Mouse (Mus musculus): ENCODE measurements around the gene Gm45753.
"Not testable (repeated sequence)": the region's sequence is repeated elsewhere in the genome, so short reads cannot be mapped to it uniquely, and the experiment has no call there.

Gm45753 gene

DNA sequence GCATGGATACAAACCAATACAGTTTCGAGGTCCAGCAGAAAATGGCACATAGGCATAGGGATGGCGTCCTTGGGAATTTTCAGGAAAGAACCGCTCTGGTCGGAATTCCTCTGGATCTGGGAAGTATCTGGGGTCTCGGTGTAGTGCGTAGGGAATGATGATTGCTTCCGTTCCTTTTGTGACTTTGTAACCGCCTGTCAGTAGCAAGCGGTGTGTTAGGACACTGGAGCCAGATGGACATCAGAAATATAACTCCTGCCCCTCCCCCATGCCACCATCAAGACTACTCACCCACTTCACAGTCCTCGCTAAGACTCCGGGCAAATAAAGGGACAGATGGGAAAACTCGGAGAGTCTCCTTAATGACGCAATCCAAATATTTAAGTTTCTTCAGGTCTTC, at the start of gene Gm45753:
Gm45753 (minus strand) TSS at position 101 of the 400 bp plus-strand sequence.
- no peak for DNase-seq (ENCODE audit: low read depth, low spot score)

DNA sequence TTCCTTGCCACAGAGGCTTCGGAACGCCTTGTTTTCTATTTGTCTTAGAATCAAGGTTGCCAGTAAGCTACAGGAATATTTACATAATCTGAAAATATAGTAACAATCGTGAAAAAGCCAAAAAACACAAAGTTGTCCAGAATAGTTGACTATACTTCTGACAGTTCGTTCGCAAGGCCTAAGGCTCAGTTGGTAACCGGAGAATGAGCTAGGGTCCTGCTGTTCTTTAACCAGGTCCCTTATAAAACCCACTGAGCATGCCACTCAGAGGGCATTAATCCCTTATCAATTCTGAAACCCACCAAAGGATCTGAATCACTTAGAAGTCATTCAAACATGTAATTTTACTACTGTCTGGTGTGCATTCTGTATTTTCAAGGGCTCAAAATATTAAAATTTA, 47.5 kb upstream of the Gm45753 start:
- DNase-seq (ENCODE audit: low read depth, low spot score) = no peak

DNA sequence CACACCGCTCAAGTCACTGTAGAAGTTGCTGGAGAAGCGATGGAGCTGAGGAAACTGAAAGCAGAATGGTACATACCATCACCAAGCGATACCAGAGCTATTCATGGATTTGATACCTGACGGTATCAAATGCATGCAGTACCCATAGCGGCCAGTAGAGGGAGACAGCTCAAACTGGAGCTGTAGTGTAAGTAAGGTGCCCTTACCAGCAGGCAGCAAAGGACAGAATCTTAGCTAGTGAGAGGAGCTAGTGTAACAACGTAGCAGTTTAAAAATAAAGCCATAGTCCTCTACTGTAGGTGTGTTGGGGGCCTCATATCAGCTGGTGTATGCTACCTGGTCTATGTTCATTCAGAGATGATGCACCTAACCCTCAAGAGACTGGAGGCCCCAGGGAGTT, 36.8 kb upstream of the Gm45753 start:
- DNase-seq (ENCODE audit: low read depth, low spot score) = peak; percentile 88

DNA sequence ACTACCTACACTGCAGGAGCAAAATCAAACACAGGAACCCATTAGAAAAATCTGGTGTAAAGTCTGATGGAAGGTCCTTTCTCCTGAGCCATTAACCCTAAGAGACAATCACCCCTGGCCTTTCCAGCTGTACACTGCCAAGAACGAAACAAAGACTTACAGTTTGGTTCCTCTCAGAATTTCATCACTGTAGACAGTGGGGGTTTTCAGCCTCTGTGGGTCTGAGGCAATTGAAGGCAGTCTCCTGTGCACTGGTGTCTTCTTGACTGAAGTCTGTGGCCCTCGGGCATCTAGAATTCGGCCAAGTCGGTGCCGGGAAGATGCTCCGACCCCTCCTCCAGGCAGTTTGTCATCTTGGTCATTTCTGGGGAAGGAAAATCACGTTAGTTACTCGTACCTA, 36.0 kb upstream of the Gm45753 start:
- DNase-seq (ENCODE audit: low read depth, low spot score) = no peak

DNA sequence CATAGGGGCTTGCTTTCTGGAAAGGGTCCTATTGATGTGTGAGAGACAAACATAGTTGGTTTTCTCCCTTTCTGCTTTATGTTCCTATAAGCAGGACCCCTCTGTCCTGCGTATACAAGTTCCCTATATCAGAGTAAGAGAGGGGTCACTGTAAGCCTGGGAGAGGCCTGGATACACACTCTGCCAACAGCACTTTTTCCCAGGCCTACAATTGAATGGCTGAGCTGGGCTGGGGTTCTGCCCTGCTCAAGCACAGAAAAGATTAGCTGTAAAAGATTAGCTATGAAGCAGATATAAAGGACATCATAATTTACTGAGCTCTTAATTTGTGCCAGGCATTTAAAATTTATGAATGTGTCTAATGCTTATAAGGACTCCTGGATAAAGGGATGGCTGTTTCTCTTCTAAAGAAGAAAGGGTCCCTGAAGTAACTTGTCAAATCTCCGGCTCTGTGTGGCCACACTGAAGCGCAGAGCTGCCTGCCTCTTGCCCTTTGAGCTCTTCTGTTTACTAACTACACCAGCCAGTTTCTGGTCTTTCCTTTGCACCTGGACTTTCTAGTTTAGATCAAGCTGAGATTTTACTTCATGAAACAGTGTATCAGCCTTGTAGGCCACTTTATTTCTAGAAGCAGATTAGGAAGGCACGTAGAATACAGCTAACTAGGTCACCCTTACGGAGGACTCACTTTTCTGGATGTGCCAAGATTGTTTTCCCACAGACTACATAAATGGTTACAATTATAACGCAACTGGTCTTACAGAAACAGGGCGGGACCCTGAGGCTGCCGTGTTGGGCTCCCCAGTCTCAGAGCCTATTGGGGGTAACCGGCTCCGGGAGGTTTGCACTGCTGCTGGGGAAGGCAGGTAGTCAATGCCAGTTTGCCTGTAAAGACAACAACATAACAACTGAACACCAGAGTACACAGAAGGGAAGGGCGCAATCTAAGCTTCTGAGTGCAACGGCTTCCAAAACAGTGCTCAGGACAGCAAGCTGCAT, 33.7 kb upstream of the Gm45753 start:
- no peak for DNase-seq (ENCODE audit: low read depth, low spot score)

DNA sequence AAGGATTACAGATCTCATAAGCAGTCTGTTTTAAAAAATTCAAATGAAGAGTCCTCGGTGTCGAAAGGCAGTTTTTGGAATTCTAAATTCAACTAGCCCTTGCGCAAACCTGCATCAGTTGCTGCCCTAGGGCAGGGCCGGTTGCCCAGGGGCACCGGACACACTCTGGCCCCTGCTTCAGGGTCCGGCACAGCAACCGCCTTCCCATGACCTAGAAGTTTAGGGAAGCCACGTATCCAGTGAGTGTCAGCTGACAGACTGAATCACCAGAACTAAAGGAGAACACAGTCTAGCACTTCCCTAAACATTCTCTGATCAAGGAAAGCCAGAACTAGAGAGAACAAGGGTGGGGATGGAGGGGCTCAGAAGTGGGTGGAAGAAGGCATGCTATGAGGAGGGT, 25.2 kb upstream of the Gm45753 start:
- DNase-seq (ENCODE audit: low read depth, low spot score) = no peak

DNA sequence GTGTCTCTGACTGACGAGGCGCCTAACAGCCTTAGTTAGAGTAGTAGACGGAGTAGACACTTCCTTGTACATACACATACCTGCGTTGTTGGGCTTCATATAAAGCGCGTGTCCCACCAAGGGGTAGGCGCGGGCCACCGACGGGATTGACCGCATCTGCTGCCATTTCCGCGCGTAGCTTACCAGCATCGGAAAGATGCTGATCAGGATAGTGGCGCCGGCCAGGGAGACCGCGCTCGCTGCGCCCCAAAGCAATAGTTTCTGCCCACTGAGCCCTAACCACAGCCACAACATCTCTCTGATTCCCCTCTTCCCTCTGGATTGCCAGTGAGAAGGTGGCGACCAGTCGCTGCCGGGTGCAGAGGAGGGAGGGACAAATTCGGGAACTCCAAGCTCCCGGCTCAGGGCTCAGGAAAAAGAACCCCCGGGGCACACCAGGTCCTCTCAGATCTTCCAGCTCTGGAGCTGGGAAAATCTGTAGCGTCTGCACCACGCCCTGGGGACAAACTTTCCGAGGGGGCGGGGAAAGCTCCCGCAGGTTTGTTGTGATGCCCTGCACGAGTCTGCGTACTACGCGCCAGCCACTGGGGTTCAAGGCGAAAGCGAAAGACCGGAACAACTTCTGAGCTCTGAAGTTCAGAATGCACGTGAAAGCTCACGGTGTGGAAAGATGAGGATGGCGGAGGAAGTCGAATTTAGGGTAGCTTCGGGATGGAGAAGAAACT, 24.6 kb upstream of the Gm45753 start, which contains the start of gene Cyp4v3:
Cyp4v3 (minus strand) TSS at position 532 of the 725 bp plus-strand sequence.
- DNase-seq (ENCODE audit: low read depth, low spot score) = peak; percentile 66

DNA sequence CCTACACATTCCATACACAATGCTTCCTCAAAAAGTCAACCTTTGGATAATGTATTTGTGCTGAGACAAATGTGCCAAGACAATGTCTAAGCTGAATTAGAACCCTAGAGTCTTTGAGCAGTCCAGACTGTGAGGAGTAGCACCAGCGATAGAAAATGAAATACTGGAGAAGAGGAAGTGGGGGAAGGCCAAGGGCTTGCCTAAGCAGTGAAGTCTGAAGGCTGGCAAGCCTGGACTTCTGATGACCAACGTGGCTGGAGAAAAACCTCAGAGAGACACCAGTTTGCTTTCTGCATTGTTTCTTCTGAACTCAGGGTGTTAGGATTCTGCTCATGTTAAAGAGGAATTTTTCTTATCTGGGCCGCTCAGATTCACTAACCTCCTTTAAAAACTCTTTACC, 22.6 kb upstream of the Gm45753 start:
- DNase-seq (ENCODE audit: low read depth, low spot score) = no peak

DNA sequence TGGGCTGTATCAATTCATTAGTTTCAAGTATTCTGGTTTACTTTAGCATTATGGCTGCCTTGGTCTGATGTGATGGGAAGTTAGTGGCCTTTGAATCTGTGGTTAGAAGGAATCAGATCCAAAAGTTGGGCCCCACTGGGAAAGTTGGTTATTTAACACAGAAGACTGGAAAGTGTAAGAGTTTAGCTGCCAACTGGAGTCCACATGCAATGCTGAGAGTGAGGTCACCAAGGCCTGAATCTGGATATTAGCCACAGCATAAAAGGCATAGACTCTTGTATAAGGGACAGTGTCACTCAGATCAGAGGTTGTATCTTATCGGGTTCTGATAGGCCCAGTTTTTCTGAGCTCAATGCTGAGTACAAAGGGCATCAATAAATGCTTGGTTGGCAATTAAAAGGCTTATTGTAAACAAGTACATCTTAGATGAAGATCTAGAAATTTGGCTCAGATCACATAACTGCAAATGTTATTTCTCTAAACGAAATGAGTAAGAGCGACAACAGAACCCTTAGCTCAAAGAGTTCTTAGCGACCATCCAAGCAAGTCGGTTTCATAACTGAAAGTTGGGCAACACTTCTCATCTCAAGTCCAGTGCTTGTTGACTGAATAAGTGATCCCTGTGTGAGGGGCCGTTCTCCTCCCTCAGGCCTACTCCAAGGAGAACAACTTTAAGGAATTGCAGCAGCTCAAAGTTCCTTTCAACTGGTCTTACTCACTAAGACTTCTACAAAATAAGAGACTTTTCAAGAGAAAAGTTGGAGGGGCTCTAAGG, 21.1 kb upstream of the Gm45753 start:
- DNase-seq (ENCODE audit: low read depth, low spot score) = no peak

DNA sequence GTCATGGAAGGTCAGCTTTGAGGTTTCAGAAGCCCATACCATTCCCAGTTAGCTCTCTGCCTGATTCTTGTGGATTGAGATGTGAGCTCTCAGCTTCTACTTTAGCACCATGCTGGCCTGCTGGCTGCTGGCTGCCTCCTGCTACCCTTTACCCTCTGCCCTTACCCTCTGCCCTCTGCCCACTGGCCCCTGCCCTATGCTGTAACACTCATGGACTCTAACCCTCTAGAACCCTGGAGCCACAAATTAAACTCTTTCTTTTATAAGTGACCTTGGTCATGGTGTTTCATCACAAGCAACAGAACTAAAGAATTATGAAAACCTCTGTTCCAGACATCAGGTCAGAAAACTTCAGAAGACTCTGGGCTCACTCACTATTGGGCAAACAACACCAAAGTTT, 18.8 kb upstream of the Gm45753 start:
- not testable (repeated sequence) for DNase-seq (ENCODE audit: low read depth, low spot score)

DNA sequence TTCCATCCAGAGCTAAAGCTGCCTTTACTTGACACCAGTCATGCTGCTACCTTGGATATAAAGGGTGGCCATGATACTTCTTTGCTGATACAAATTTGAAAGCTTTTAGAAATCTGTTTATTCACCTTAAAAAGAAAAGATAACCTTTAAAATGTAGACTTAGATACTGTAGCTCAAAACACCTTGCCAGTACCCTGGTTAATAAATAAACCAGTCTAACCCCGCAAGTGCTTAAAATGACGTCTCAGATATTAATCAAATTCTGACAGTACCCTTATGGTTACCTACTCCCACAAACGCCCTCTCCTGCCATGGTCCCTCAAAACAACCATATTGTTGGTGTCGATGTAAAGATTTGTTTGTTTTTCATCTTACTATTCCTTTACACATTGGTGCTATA, 15.9 kb upstream of the Gm45753 start:
- no peak for DNase-seq (ENCODE audit: low read depth, low spot score)

DNA sequence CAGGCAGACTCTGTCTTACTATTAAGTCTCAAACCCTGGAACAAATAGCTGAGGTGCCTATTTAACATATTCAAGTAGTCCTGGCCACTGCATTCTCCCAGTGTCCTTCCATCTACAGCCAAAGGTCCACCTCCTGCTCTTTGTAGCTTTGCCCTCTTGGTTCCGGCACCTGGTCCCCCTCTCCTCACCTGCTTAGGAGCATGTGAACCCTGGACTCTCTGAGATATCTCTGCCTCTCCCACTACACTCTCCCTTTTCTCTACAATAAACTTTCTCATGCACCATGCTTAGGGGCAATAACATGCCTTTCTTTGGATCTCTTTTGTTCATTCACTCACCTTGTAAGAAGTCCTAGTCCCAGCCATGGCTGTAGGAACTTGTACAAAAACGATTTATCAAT, 13.1 kb upstream of the Gm45753 start:
- DNase-seq (ENCODE audit: low read depth, low spot score) = no peak

DNA sequence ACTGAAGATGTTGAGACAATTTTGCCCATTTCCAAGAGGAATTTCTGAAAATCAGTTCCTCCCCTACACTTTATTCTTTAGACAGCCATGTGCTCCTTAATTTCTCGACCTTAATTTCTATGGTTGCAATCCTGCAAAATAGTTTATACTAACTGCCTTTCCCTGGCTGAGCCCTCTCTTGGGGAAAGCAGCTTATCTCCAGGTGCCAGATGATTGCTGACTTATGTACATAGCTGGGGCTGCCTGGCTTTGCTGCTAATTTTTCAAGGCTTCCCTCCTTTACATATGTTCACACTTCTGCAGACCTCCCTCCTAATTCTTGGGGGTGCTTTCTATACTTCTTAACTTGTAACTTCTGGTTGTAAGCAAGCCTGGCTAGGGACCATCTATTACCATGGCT, 12.7 kb upstream of the Gm45753 start:
- no peak for DNase-seq (ENCODE audit: low read depth, low spot score)

DNA sequence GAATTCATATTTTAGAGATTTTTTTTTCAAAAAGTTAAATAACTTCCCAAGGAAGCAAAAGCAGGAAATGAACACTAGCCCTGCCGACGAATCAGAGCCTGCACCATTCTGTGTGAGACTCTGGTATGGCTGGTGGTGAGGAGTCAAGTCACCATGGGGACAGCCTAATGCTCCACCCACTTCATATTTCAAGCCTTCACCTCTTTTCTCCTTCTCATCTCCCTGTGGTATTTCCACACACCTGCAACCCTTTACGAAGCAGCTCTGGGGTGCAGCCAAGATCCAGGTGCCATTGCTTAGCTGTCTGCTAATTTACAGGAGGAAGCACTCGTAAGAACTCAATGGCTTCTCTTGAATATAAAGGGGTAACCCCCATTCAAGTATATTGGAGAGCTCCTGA, 2.7 kb upstream of the Gm45753 start:
- DNase-seq (ENCODE audit: low read depth, low spot score) = no peak

DNA sequence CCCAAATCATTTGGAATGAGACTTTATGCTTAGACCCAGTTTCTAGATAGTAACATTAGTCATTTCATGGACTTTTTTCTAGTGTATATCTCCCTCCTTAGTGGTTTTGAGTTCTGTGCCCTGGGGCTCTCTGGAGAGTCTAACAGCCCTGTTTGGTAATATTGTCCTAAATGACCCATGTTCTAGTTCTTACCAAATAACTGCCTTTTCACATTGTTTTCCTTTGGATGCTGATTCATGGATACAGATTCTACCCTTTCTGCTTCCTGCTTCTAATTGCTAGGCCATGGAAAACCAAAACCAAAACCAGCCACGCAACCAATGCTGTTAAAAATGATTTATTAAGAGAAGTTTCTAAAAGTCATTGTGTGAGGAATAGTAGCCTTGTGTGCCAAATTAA, 2.8 kb downstream of the Gm45753 start:
- no peak for DNase-seq (ENCODE audit: low read depth, low spot score)

DNA sequence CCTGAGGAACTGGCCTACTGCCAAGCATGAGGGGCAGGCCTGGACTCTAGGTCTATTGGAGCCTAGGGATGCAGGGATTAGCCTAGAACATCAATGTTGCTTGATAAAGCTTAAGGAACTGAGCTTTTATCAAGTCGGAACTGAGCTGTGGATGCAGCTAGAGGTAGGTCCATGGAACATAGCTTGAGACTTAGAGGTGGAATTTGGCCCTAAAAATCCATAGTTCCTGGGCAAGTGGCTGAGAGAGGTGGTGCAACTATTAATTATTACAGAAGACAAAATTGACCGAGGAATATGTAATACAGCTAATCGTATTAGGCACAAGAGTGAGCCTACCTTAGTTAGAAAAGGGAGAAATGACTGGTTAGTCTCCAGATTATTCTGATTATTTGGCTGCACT, 3.9 kb downstream of the Gm45753 start:
- no peak for DNase-seq (ENCODE audit: low read depth, low spot score)

DNA sequence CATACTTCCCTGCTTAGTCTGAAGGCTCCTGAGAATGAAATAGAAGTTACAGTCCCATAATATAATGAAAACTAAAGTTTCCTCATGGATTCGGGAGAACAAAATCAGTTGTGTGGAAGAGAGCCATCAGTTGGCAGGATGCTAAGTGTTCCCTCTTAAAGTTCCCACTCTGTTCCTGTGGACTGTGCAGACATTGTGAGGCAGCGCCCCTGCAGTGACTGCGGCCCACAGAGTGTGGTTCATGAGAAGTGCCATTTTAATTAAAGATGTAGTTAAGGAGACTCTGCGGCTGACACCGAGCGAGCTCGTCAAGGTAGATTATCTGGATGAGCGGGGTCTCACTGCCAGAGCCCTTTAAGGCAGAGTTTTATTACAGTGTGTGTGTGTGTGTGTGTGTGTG, 5.9 kb downstream of the Gm45753 start:
- no peak for DNase-seq (ENCODE audit: low read depth, low spot score)

DNA sequence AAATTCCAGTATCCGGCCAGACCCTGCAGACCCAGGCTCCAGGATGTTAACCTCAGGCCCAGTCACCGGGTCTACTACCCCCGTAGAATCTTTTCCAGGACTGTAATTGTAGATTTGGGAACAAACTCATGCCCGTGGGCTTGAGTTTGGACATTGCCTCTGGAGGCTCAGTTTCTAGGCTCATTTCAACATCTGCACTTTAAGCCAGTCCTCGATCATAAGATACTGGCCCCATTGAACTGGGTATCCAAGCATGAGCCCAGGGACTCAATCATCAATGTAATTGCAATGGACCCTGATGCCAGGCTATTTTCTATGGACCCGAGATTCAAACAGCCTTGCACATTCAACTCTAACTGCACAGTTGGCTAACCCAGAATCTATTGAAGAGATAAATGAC, 13.0 kb downstream of the Gm45753 start:
- DNase-seq (ENCODE audit: low read depth, low spot score) = no peak

DNA sequence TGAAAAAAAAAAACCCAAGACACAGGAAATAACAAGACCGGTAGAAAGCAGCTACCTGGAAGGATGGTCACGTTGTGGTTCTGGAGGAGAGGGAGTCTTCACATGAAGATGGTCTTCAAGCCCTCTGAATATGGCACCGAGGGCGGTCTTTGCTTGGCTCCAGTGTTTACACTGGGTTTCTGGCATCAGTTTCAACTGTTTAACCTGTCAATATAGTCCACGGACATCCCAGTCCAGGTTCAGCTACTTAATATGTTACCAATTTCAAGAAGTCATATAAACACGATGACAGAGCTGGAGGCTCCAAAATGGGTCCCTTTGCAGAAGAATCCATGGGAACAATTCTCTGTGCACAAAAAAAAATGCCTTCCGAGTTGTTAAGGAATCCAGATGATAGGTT, 13.6 kb downstream of the Gm45753 start, which contains the start of gene Klkb1:
Klkb1 (minus strand) TSS at position 173 of the 400 bp plus-strand sequence.
- no peak for DNase-seq (ENCODE audit: low read depth, low spot score)

DNA sequence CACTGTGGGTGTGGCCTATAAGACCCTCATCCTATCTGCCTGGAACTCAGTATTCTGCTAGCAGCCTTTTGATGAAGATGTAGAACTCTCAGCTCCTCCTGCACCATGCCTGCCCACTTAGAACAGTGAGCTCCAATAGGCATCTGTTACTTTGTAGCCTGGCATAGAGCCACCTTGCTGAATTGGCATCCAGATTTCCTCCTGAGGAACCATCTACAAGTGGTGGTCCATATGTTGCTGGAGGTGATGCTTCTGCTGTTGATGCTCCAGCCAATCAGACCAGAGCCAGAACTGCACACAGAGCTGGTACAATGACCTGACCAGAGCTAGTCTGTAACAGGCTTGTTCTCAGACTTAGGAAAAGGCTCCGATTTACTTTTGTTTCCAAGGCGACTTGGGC, 16.5 kb downstream of the Gm45753 start:
- DNase-seq (ENCODE audit: low read depth, low spot score) = no peak

DNA sequence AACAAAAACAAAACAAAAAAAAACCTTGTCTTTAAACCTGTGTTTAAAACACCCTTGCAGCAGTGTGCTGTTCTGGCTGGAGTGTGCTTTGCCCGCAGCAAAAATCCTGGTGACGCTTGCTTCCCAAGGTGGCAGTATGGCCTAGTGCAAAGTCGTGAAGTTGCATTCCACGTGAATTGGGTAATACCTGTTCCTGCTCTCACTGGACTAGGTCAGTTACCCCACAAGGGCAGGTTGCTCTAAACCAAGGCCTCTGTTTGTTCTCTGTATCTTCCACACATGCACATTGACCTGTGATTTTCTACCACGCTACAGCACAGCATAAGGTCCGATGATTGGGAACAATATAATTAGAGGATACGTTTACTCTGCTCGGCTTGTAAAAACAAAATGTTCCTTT, 26.6 kb downstream of the Gm45753 start:
- no peak for DNase-seq (ENCODE audit: low read depth, low spot score)

DNA sequence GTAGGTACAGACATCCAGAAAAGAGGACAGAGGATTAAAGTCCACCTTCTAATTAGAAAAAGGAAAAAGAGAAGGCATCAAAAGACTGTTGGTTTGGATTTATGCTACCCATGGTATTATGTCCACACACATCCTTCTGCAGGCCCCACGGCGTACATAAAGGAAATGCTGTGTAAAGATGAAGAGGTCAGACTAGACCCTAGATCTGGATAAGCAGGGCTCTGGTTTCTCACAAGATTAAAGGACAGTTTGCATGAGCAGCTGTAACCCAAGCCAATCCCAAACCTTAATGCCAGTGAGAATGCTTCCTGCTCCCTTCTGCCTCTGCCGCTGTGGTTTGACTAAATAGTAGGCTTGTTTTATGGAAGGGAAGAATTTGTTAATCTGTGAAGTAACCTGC, 30.8 kb downstream of the Gm45753 start:
- DNase-seq (ENCODE audit: low read depth, low spot score) = no peak

Data from forelimb bud, embryonic 11.5 days (tissue).